Mouse (Mus musculus) bone marrow macrophage, adult 2 months (primary cell): ENCODE results near the gene Josd1.

Source experiments
- CTCF ChIP-seq: IDR thresholded peaks from 2 replicates; pipeline ENCODE4 v1.5.1; 2012; ENCODE audit warnings: low read depth, mild to moderate bottlenecking, low read length, moderate library complexity
- POLR2A ChIP-seq: IDR thresholded peaks from 2 replicates; pipeline ENCODE4 v1.6.1; 2012; ENCODE audit warnings: mild to moderate bottlenecking, low read depth, low read length, borderline replicate concordance

DNA sequence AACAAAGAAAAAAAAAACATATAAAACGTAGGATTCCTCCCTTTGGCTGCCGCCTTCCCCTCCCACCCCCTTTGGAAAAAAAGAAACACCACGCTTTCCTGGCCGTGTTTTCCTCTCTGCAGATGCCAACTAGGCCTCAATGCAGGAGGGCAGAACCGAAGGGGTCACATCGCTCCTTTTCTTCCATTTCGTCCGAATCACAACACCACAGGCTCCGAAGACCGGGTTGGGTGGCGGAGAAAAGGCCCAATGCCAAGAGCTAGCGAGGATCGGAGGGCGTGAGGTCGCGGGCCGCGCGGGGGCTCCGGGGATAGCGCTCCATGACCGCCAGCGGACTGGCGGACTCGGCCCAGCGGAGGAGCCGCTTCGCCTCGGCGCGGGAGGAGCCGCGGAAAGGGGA lies 544 bp downstream of the Josd1 start:
- TF ChIP-seq POLR2A: no peak
- no peak for TF ChIP-seq CTCF
